Mouse (Mus musculus) C2C12 (cell line): Measurements from ENCODE around the gene Sdccag8.

ENCODE experiments used
- CEBPB ChIP-seq: IDR thresholded peaks from one replicate; pipeline ENCODE4 v1.6.1; 2011; ENCODE audit warnings: low read depth, mild to moderate bottlenecking, control low read depth, moderate library complexity
- CTCF ChIP-seq: IDR thresholded peaks from one replicate; pipeline ENCODE4 v1.5.1; 2011; ENCODE audit not compliant: control insufficient read depth, insufficient read depth, insufficient read length
- MAX ChIP-seq: IDR thresholded peaks from one replicate; pipeline ENCODE4 v1.6.1; 2011; ENCODE audit warnings: mild to moderate bottlenecking, control low read depth
- MYOD1 ChIP-seq: IDR thresholded peaks from one replicate; pipeline ENCODE4 v1.6.1; 2011; ENCODE audit warnings: low read depth; ENCODE audit not compliant: control insufficient read depth, insufficient read length
- MYOG ChIP-seq: IDR thresholded peaks from one replicate; pipeline ENCODE4 v1.6.1; 2011; ENCODE audit not compliant: control insufficient read depth, insufficient read length; ENCODE audit errors: extremely low read depth
- USF1 ChIP-seq: IDR thresholded peaks from one replicate; pipeline ENCODE4 v1.6.1; 2011; ENCODE audit warnings: low read depth, mild to moderate bottlenecking, control low read depth, moderate library complexity

- TF ChIP-seq MYOD1 (peak; percentile 50), CEBPB (peak; percentile 76), CTCF (no peak), MAX (no peak), USF1 (no peak), MYOG (no peak)
These were observed 200.5 kb downstream of the Sdccag8 start for GRCm38 (mm10) chr1:177014921-177015439.
